Mouse (Mus musculus) C2C12 (cell line): ENCODE data around the gene Ccm2.

Experiments
- CEBPB ChIP-seq: IDR thresholded peaks from one replicate; pipeline ENCODE4 v1.6.1; 2011; ENCODE audit warnings: low read depth, mild to moderate bottlenecking, control low read depth, moderate library complexity
- CTCF ChIP-seq: IDR thresholded peaks from one replicate; pipeline ENCODE4 v1.5.1; 2011; ENCODE audit not compliant: control insufficient read depth, insufficient read depth, insufficient read length
- MYOG ChIP-seq: IDR thresholded peaks from one replicate; pipeline ENCODE4 v1.6.1; 2011; ENCODE audit not compliant: control insufficient read depth, insufficient read length; ENCODE audit errors: extremely low read depth

GRCm38 (mm10) chr11:6504226-6504625 is 42.5 kb upstream of the Ccm2 start:
- TF ChIP-seq CTCF (no peak), MYOG (no peak), CEBPB (no peak)
